Mouse (Mus musculus): ENCODE measurements around the gene Dtx4. TPM values are rescaled to one million over a fixed set of nuclear protein-coding genes. Genes with fewer than 3 reads are reported as not detected.

The Dtx4 gene
- total and polyA plus RNA-seq, 3 experiments, result 16.4 to 30.5 (median 21.2) TPM

DNA sequence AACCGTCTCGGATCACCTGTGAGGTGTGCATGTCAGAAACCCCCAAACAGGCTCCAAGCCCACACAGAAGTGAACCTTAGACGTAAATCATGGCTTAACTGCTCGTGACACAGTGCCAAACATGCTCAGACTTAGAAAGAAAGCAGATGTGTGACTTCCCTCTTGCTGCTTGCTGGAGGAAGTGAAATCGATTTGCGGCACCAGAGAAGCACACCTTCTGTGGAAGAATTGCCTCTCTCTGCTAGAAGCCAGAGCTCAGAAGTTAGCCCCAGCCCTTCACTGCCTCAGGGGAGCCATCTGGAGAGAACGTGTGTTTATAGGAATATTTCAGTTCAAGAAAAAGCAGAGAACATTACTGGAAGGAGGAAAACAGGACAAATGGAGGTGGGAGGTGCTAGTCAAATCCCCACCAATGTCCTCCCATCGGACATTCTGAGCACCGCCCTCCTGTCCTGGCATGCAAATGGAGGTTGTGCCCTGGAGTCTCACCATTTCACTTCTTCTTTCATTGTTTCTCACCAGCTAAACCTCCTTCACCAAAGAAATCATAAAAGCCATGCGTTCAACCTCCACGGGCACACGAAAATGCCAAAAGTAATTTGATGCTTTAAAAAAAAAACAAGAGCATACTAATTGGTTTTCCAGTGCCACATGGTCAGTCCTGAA is 43.7 kb downstream of the Dtx4 start:
- peak overlapping the region in 2 of 3 experiments; percentile 7 to 10 for H3K4me3 ChIP-seq (replicated peaks in 1 of 3; ENCODE audit: low read depth in 2 of 3, low read length in 2 of 3, poor library complexity in 1 of 3)
- dilution Hi-C loops (cut with MboI; ENCODE audit: extremely low pct_ligation_motif_present, extremely low pct_unique_long_range_greater_than_20kb, low sequenced_read_pairs), result no loop called here
- in situ Hi-C loops (cut with MboI; ENCODE audit: low pct_ligation_motif_present, low pct_unique_long_range_greater_than_20kb, low sequenced_read_pairs), result no loop called here

DNA sequence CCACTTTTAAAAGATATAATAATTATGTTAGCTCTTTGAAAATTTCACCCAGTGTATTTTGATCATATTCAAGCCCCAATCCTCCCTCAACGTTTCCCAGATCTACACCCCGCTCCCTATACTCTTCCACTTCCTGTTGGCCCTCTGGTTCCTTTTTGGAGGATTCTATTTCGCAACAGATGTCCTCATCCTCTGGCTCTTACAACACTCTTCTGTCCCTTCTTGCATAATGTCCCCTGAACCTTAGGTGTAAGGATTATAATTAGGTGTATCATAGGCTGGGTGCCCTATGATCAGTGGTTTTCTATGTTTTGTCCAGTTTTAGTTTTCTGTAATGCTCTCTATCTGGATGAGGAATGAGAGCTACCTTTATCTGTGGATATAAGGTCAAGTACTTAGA is 56.2 kb downstream of the Dtx4 start:
- in situ Hi-C loops (cut with MboI; ENCODE audit: low pct_ligation_motif_present, low pct_unique_long_range_greater_than_20kb, low sequenced_read_pairs) (no loop called here), dilution Hi-C loops (cut with MboI; ENCODE audit: extremely low pct_ligation_motif_present, extremely low pct_unique_long_range_greater_than_20kb, low sequenced_read_pairs) (no loop called here)
- no peaks in the 10 kb centered on the region for H3K79me2 ChIP-seq (replicated peaks; ENCODE audit: control insufficient read depth, extremely low read depth, insufficient read depth, poor library complexity, severe bottlenecking)
- H3K4me2 ChIP-seq (ENCODE audit: insufficient read depth, low read depth, poor library complexity, severe bottlenecking), result no peak overlapping the region
- H3K27me3 ChIP-seq (replicated peaks), result no peaks in the 10 kb centered on the region
- peaks cover 4 to 16% of the 10 kb centered on the region in 2 experiments; a peak in 3 of 4 replicates for H3K4me1 ChIP-seq (ENCODE audit: control insufficient read depth in 1 of 2, insufficient read depth in 2 of 2)
- TF ChIP-seq NRF1 (IDR thresholded peaks at IDR 0.05; ENCODE audit: low read depth, low read length) (no peak), MXI1 (IDR thresholded peaks at IDR 0.05; ENCODE audit: low read depth, low read length) (no peak), CHD1 (IDR thresholded peaks at IDR 0.05; ENCODE audit: low read depth, low read length) (no peak), ZMIZ1 (IDR thresholded peaks at IDR 0.05; ENCODE audit: low read depth, low read length) (no peak), MAZ (IDR thresholded peaks at IDR 0.05; ENCODE audit: low read depth, low read length) (no peak), ELF1 (IDR thresholded peaks at IDR 0.05; ENCODE audit: low read depth, low read length) (no peak), HCFC1 (IDR thresholded peaks at IDR 0.05; ENCODE audit: low read depth, low read length) (no peak), EP300 (IDR thresholded peaks at IDR 0.05; ENCODE audit: low read length) (no peak), BHLHE40 (IDR thresholded peaks at IDR 0.05; ENCODE audit: low read depth, low read length) (no peak), UBTF (IDR thresholded peaks at IDR 0.05; ENCODE audit: low read depth, low read length) (no peak), SMC3 (IDR thresholded peaks at IDR 0.05; ENCODE audit: low read depth, low read length) (no peak), MEF2A (IDR thresholded peaks at IDR 0.05; ENCODE audit: borderline replicate concordance, low read depth, low read length) (no peak), TBP (conservative IDR thresholded peaks at IDR 0.05; ENCODE audit: low read depth, low read length) (no peak), MAFK (IDR thresholded peaks at IDR 0.05; ENCODE audit: insufficient replicate concordance, low read length) (no peak), POLR2A (IDR thresholded peaks at IDR 0.05; ENCODE audit: low read depth, low read length) (no peak)
- H3K4me3 ChIP-seq (replicated peaks in 1 of 3; ENCODE audit: low read depth in 2 of 3, low read length in 2 of 3, poor library complexity in 1 of 3), result no peak overlapping the region
- H3K9ac ChIP-seq (ENCODE audit: insufficient read depth, low read depth), result no peak overlapping the region
- DNase-seq (ENCODE audit: extremely low read depth), result no peak
- H3K36me3 ChIP-seq (replicated peaks in 1 of 2; ENCODE audit: control insufficient read depth in 1 of 2, insufficient read depth in 1 of 2, low read length in 1 of 2), result no peaks in the 10 kb centered on the region
- no peaks in the 10 kb centered on the region for H3K9me3 ChIP-seq (replicated peaks; ENCODE audit: low read length)
- H3K27ac ChIP-seq (ENCODE audit: insufficient read depth, low read depth), result no peak overlapping the region

More for the DNA sequence above, 43.7 kb downstream of the Dtx4 start:
- H3K36me3 ChIP-seq (replicated peaks in 1 of 2; ENCODE audit: control insufficient read depth in 1 of 2, insufficient read depth in 1 of 2, low read length in 1 of 2), result peaks cover 0 to 10% of the 10 kb centered on the region in 2 experiments
- TF ChIP-seq BHLHE40 (IDR thresholded peaks at IDR 0.05; ENCODE audit: low read depth, low read length), result peak; percentile 99
- no peak for TF ChIP-seq PAX5 (IDR thresholded peaks at IDR 0.05; ENCODE audit: low read length)
- TF ChIP-seq CHD2 (IDR thresholded peaks at IDR 0.05; ENCODE audit: low read length), result peak; percentile 86
- peak; percentile 87 for TF ChIP-seq TBP (conservative IDR thresholded peaks at IDR 0.05; ENCODE audit: low read depth, low read length)
- TF ChIP-seq KAT2A (IDR thresholded peaks at IDR 0.05; ENCODE audit: insufficient replicate concordance, low read length), result no peak
- peak; percentile 57 for TF ChIP-seq MYC (IDR thresholded peaks at IDR 0.05; ENCODE audit: low read depth, low read length)
- no peak for TF ChIP-seq ZC3H11A (IDR thresholded peaks at IDR 0.05; ENCODE audit: low read depth, low read length)
- TF ChIP-seq MEF2A (IDR thresholded peaks at IDR 0.05; ENCODE audit: borderline replicate concordance, low read depth, low read length), result peak; percentile 90
- peak; percentile 88 for TF ChIP-seq ZMIZ1 (IDR thresholded peaks at IDR 0.05; ENCODE audit: low read depth, low read length)
- TF ChIP-seq CTCF (conservative IDR thresholded peaks at IDR 0.05 in 1 of 2, IDR thresholded peaks at IDR 0.05 in 1 of 2; ENCODE audit: low read depth in 2 of 2, low read length in 2 of 2), result no peak
- peak; percentile 85; the same call in 1 of the 2 replicates for TF ChIP-seq CHD1 (IDR thresholded peaks at IDR 0.05; ENCODE audit: low read depth, low read length)
- TF ChIP-seq MAZ (IDR thresholded peaks at IDR 0.05; ENCODE audit: low read depth, low read length), result peak; percentile 77; the same call in 1 of the 2 replicates
- TF ChIP-seq USF2 (conservative IDR thresholded peaks at IDR 0.05; ENCODE audit: low read depth, low read length), result no peak
- TF ChIP-seq JUN (IDR thresholded peaks at IDR 0.05; ENCODE audit: insufficient read depth, low read depth, low read length), result 0 out of 2 replicates have a peak, but pooled peaks have one; percentile 1
- peak; percentile 65 for TF ChIP-seq ELF1 (IDR thresholded peaks at IDR 0.05; ENCODE audit: low read depth, low read length)
- TF ChIP-seq MXI1 (IDR thresholded peaks at IDR 0.05; ENCODE audit: low read depth, low read length), result peak; percentile 85; the same call in 1 of the 2 replicates
- TF ChIP-seq SMC3 (IDR thresholded peaks at IDR 0.05; ENCODE audit: low read depth, low read length), result no peak
- TF ChIP-seq MAFK (IDR thresholded peaks at IDR 0.05; ENCODE audit: insufficient replicate concordance, low read length), result 0 out of 2 replicates have a peak, but pooled peaks have one; percentile 61
- peak; percentile 84 for TF ChIP-seq RCOR1 (conservative IDR thresholded peaks at IDR 0.05; ENCODE audit: low read depth, low read length)
- no peak for TF ChIP-seq E2F4 (IDR thresholded peaks at IDR 0.05; ENCODE audit: insufficient replicate concordance, low read depth, low read length)
- TF ChIP-seq IRF4 (IDR thresholded peaks at IDR 0.05; ENCODE audit: low read depth, low read length), result peak; percentile 85
- TF ChIP-seq POLR2A (IDR thresholded peaks at IDR 0.05; ENCODE audit: low read depth, low read length), result peak; percentile 73
- TF ChIP-seq HCFC1 (IDR thresholded peaks at IDR 0.05; ENCODE audit: low read depth, low read length), result 0 out of 2 replicates have a peak, but pooled peaks have one; percentile 16
- 0 out of 2 replicates have a peak, but pooled peaks have one; percentile 10 for TF ChIP-seq UBTF (IDR thresholded peaks at IDR 0.05; ENCODE audit: low read depth, low read length)
- TF ChIP-seq SIN3A (IDR thresholded peaks at IDR 0.05; ENCODE audit: low read length), result peak; percentile 91
- TF ChIP-seq ZKSCAN1 (IDR thresholded peaks at IDR 0.05; ENCODE audit: borderline replicate concordance, low read depth, low read length), result no peak
- TF ChIP-seq JUND (conservative IDR thresholded peaks at IDR 0.05; ENCODE audit: low read depth, low read length), result peak; percentile 52
- TF ChIP-seq MAX (IDR thresholded peaks at IDR 0.05; ENCODE audit: low read length), result peak; percentile 73
- TF ChIP-seq NELFE (IDR thresholded peaks at IDR 0.05; ENCODE audit: low read depth, low read length), result peak; percentile 64; the same call in 1 of the 2 replicates
- no peak; the same call in 1 of the 2 replicates for TF ChIP-seq RAD21 (IDR thresholded peaks at IDR 0.05; ENCODE audit: low read depth, low read length)
- TF ChIP-seq ZNF384 (IDR thresholded peaks at IDR 0.05; ENCODE audit: low read depth, low read length), result peak; percentile 81
- TF ChIP-seq TCF12 (IDR thresholded peaks at IDR 0.05; ENCODE audit: low read depth, low read length), result peak; percentile 95
- TF ChIP-seq ETS1 (conservative IDR thresholded peaks at IDR 0.05; ENCODE audit: low read depth, low read length), result peak; percentile 95
- TF ChIP-seq USF1 (IDR thresholded peaks at IDR 0.05; ENCODE audit: low read depth, low read length), result no peak
- TF ChIP-seq EP300 (IDR thresholded peaks at IDR 0.05; ENCODE audit: low read length), result peak; percentile 96
- no peak for TF ChIP-seq GABPA (IDR thresholded peaks at IDR 0.05; ENCODE audit: insufficient replicate concordance, low read depth, low read length)
- TF ChIP-seq POLR2AphosphoS2 (IDR thresholded peaks at IDR 0.05; ENCODE audit: low read depth, low read length), result peak; percentile 88
- TF ChIP-seq NRF1 (IDR thresholded peaks at IDR 0.05; ENCODE audit: low read depth, low read length), result no peak
- peak overlapping the region; percentile 48 for H3K4me2 ChIP-seq (ENCODE audit: insufficient read depth, low read depth, poor library complexity, severe bottlenecking)
- H3K27ac ChIP-seq (ENCODE audit: insufficient read depth, low read depth), result peak overlapping the region; percentile 96
- H3K9ac ChIP-seq (ENCODE audit: insufficient read depth, low read depth), result 0 out of 2 replicates have a peak overlapping the region, but pooled peaks have one; percentile 2
- no peaks in the 10 kb centered on the region for H3K27me3 ChIP-seq (replicated peaks)
- peaks cover 16% of the 10 kb centered on the region for H3K79me2 ChIP-seq (replicated peaks; ENCODE audit: control insufficient read depth, extremely low read depth, insufficient read depth, poor library complexity, severe bottlenecking)
- DNase-seq (ENCODE audit: extremely low read depth), result peak; percentile 94
- peaks cover 2 to 26% of the 10 kb centered on the region in 2 experiments; a peak in 2 of 4 replicates for H3K4me1 ChIP-seq (ENCODE audit: control insufficient read depth in 1 of 2, insufficient read depth in 2 of 2)
- no peaks in the 10 kb centered on the region for H3K9me3 ChIP-seq (replicated peaks; ENCODE audit: low read length)

Data from CH12.LX (cell line).